Mouse (Mus musculus): ENCODE data around the gene Lrrc27. TPM values are rescaled to one million over a fixed set of nuclear protein-coding genes. Genes with fewer than 3 reads are reported as not detected.

Lrrc27 gene
- polyA plus RNA-seq, 1 experiment = 5.4 TPM

GRCm38 (mm10) chr7:139288540-139288939 lies 75.8 kb downstream of the Lrrc27 start:
- no peak overlapping the region for H3ac ChIP-seq (ENCODE audit: control insufficient read depth, insufficient read length, low read depth)
- H3K36me3 ChIP-seq (ENCODE audit: control insufficient read depth, insufficient read depth) = no peaks in the 10 kb centered on the region
- TF ChIP-seq CEBPB (IDR thresholded peaks at IDR 0.05; ENCODE audit: low read depth) (no peak), MYOD1 (IDR thresholded peaks at IDR 0.05; ENCODE audit: control insufficient read depth, insufficient read length, low read depth) (no peak), MYOG (IDR thresholded peaks at IDR 0.05; ENCODE audit: control insufficient read depth, extremely low read depth, insufficient read length) (no peak), USF1 (IDR thresholded peaks at IDR 0.05; ENCODE audit: low read depth) (no peak), CTCF (IDR thresholded peaks at IDR 0.05; ENCODE audit: control insufficient read depth, insufficient read depth, insufficient read length) (no peak), MAX (IDR thresholded peaks at IDR 0.05) (no peak), FOSL1 (IDR thresholded peaks at IDR 0.05; ENCODE audit: insufficient read depth, low read length, poor library complexity, severe bottlenecking) (no peak)
- no peaks in the 10 kb centered on the region for H3K79me2 ChIP-seq (ENCODE audit: control insufficient read depth, insufficient read depth)
- H3K79me3 ChIP-seq (ENCODE audit: low read depth) = no peaks in the 10 kb centered on the region
- no peak overlapping the region for H3K4me3 ChIP-seq (ENCODE audit: insufficient read depth, poor library complexity, severe bottlenecking)
- no peaks in the 10 kb centered on the region for H3K27me3 ChIP-seq (ENCODE audit: control insufficient read depth, insufficient read depth, insufficient read length)

Other genes starting within 250 kb of the Lrrc27 start
- not detected for gene Dpysl4, start 127.0 kb upstream of the Lrrc27 start, polyA plus RNA-seq (2012; fragmentation: generic; extraction: Trizol)
- 2.6 TPM for gene Stk32c, start 319 bp downstream of the Lrrc27 start, polyA plus RNA-seq (2012; fragmentation: generic; extraction: Trizol)
- 15.8 TPM for gene Pwwp2b, start 35.5 kb downstream of the Lrrc27 start, polyA plus RNA-seq (2012; fragmentation: generic; extraction: Trizol)
- 22.7 TPM for gene Inpp5a, start 176.1 kb downstream of the Lrrc27 start, polyA plus RNA-seq (2012; fragmentation: generic; extraction: Trizol)